Mouse (Mus musculus) thymus, adult 2 months (tissue): ENCODE data around the gene Mpzl3.

Experiments
- CTCF ChIP-seq: fragments of 200-500 bp; IDR thresholded peaks from 2 replicates; pipeline ENCODE4 v1.5.1; 2012; ENCODE audit warnings: mild to moderate bottlenecking, control low read depth, low read length, moderate library complexity, borderline replicate concordance; ENCODE audit not compliant: control insufficient read depth, poor library complexity, insufficient read depth; ENCODE audit errors: extremely low read depth
- POLR2A ChIP-seq: fragments of 200-500 bp; IDR thresholded peaks from 2 replicates; pipeline ENCODE4 v1.6.1; 2012; ENCODE audit warnings: mild to moderate bottlenecking, low read length, control low read depth, moderate library complexity; ENCODE audit not compliant: control insufficient read depth, poor library complexity, insufficient read depth; ENCODE audit errors: extremely low read depth

DNA sequence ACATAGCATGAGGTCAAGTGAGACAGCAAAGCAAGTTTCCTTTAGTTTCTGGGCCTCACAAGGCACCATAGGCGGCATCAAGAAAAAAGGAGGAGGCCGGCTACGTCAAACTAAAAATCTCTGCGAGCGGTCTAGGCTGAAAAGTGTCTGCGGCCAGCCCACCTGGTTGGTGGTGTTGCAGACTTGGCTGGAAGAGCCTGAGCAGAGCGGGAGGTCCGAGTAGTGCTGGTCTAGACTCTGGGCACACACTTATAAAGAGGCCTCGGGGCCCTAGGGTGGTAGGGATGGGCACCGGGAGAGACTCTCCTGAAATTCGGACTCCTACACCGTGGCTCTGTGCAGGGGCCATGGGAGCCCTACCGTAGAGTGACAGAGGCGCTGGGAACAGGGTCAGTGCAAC lies 60.7 kb downstream of the Mpzl3 start:
- TF ChIP-seq POLR2A (no peak), CTCF (no peak)
